Mouse (Mus musculus) hindbrain, embryonic 13.5 days (tissue): Measurements from ENCODE around the gene Izumo4. TPM values are rescaled to one million over a fixed set of nuclear protein-coding genes. Genes with fewer than 3 reads are reported as not detected.

Source experiments
- ATAC-seq: fragments of 200-750 bp; cut with Nextera tagmentation; 2 replicates; pipeline ENCODE4 v1.8.0; 2017; ENCODE audit warnings: moderate TSS enrichment; ENCODE audit not compliant: low FRiP score
- H3K27ac ChIP-seq: fragments of 300-500 bp; sonication (generic); 2 replicates; pipeline ENCODE4 v1.5.1; 2015; ENCODE audit warnings: inconsistent platforms, mild to moderate bottlenecking, moderate library complexity
- H3K27me3 ChIP-seq: fragments of 300-500 bp; sonication (generic); 2 replicates; pipeline ENCODE4 v1.6.1; 2015; ENCODE audit warnings: mild to moderate bottlenecking, inconsistent platforms
- H3K36me3 ChIP-seq: fragments of 300-500 bp; sonication (generic); 2 replicates; pipeline ENCODE4 v1.6.1; 2015; ENCODE audit warnings: mild to moderate bottlenecking, inconsistent platforms
- H3K4me1 ChIP-seq: fragments of 300-500 bp; sonication (generic); replicated peaks from 2 replicates; pipeline ENCODE4 v1.6.1; 2015; ENCODE audit warnings: inconsistent platforms
- H3K4me2 ChIP-seq: fragments of 300-500 bp; sonication (generic); 2 replicates; pipeline ENCODE4 v1.6.1; 2015; ENCODE audit warnings: inconsistent platforms, mild to moderate bottlenecking, moderate library complexity
- H3K4me3 ChIP-seq: fragments of 300-500 bp; sonication (generic); 2 replicates; pipeline ENCODE4 v1.5.1; 2015; ENCODE audit warnings: mild to moderate bottlenecking, inconsistent platforms
- H3K9ac ChIP-seq: fragments of 300-500 bp; sonication (generic); 2 replicates; pipeline ENCODE4 v1.6.1; 2015; ENCODE audit warnings: mild to moderate bottlenecking, inconsistent platforms
- H3K9me3 ChIP-seq: fragments of 300-500 bp; sonication (generic); 2 replicates; pipeline ENCODE4 v1.6.1; 2016; ENCODE audit warnings: inconsistent platforms
- WGBS: fragments of 180-500 bp; shearing (Covaris S2); methylation state at CpG from one replicate; pipeline ENCODE4 v1.1.7; 2015; 5-methylcytosine and 5-hydroxymethylcytosine counted together
- polyA plus RNA-seq: library from polyadenylated mRNA; unstranded; fragments of >200 nt; fragmentation: Nextera tagmentation; extraction: Ambion mirVana; gene quantifications from 2 replicates; pipeline ENCODE4 v1.2.1, GENCODE M21; 2015

The Izumo4 gene
- polyA plus RNA-seq, 1 experiment from 2014 or later, result 36.4 TPM

DNA sequence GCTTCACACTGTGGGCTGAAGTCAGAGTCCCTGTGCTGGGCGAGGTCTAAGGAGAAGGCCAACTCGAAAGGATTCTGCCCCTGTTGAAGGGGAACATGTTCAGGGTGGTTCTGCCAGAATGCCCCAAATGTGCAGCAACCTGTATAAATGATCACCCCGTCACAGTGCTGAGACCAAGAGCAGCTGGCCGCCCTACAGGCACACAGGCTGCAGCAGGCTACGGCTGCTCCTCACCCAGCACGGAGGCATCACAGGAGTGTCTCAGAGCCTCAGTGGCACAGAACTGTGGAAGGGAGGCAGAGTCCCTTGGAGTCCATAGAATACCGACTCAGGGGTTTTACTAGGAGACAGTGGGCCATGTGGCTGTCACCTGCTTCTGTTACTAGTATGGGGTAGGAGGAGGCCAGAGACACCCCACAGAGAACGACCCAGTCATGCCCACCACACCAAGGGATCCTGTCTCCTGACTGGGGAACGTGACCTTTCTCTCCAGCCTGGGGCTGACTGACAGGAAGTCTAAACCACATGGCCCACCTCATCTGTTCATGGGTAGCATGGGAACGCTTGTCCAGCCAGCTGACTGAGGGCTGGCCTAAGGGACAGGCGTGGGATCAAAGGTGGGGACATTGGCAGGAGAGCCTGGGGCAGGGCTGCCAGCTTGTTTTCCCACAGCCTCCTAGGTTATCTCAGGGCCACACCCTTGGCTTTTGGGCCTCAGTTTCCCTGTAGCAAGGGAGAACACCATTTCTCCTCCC lies 29.9 kb upstream of the Izumo4 start:
- Histone ChIP-seq H3K4me3 (no peak overlapping the region), H3K27me3 (no peaks in the 10 kb centered on the region), H3K36me3 (peaks cover 50% of the 10 kb centered on the region), H3K4me1 (peaks cover 60% of the 10 kb centered on the region), H3K4me2 (no peak overlapping the region), H3K9me3 (no peaks in the 10 kb centered on the region), H3K9ac (peak overlapping the region; percentile 99), H3K27ac (no peak overlapping the region)
- no peak for ATAC-seq
- 79% methylated on average over 11 of the region's 11 CpGs for WGBS

DNA sequence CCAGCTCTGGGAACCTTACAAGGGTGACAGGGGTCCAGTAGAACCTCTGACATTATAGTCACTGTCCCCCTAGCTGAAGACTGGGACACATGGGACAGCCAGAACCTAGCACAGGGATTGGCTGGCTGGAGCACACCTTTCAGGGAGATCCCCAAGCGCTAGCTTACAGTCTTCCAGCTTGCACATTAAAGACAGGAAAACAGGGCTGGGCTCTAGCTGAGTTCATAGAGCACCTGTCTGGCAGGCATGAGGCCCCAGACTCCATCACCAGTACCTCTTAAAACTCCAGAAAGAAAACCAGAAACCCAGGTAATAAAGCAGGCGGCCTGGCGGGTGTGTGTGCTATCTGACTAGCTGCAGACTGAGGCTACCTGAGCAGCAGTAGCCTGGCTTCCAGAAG lies 28.3 kb upstream of the Izumo4 start:
- no peak for ATAC-seq
- WGBS, result 92% methylated on average over 3 of the region's 3 CpGs
- peaks cover 34% of the 10 kb centered on the region for H3K36me3 ChIP-seq
- peak overlapping the region; percentile 99 for H3K9ac ChIP-seq
- H3K4me2 ChIP-seq, result peak overlapping the region; percentile 98
- no peaks in the 10 kb centered on the region for H3K27me3 ChIP-seq
- H3K27ac ChIP-seq, result no peak overlapping the region
- H3K9me3 ChIP-seq, result no peaks in the 10 kb centered on the region
- peak overlapping the region; percentile 90 for H3K4me3 ChIP-seq
- peaks cover 76% of the 10 kb centered on the region for H3K4me1 ChIP-seq

DNA sequence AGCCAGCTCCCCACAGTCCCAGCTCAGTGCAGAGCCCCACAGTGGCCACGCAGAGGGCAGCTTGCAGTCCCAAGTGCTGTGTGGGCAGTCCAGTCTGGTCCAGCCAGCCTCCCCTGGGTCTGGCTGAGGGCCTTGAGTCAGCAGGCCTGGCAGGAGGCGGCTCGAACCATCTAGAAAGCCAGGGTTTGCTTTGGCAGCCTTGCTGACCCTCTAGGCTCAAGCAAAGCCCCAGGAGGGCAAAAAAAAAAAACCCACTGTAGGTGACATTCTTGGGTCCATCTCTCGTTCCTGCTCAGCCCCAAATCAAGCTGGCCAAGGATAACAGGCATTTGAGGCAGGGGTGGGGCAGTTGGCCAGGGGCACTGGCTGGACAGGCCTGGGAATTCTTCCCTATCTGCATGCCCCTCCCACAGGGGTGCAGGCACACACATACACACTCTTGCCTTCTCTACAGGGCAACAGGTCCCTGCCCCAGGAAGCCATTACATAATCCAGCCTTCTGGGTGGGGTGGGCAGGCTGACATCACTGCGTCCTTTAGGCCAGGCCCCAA lies 27.7 kb upstream of the Izumo4 start:
- H3K4me1 ChIP-seq, result peaks cover 77% of the 10 kb centered on the region
- H3K4me3 ChIP-seq, result peak overlapping the region; percentile 90
- H3K27ac ChIP-seq, result no peak overlapping the region

GRCm38 (mm10) chr10:80674851-80675404 lies 27.1 kb upstream of the Izumo4 start:
- Histone ChIP-seq H3K9ac (peak overlapping the region; percentile 99), H3K9me3 (no peaks in the 10 kb centered on the region), H3K27ac (peak overlapping the region; percentile 89), H3K4me1 (peaks cover 84% of the 10 kb centered on the region), H3K4me2 (peak overlapping the region; percentile 98), H3K27me3 (no peaks in the 10 kb centered on the region), H3K36me3 (peaks cover 22% of the 10 kb centered on the region), H3K4me3 (peak overlapping the region; percentile 90)
- WGBS, result 19% methylated on average over 6 of the region's 6 CpGs
- ATAC-seq, result no peak

More for the DNA sequence above, 27.7 kb upstream of the Izumo4 start:
- Histone ChIP-seq H3K4me2 (peak overlapping the region; percentile 98), H3K36me3 (peaks cover 29% of the 10 kb centered on the region), H3K9ac (peak overlapping the region; percentile 99), H3K9me3 (no peaks in the 10 kb centered on the region), H3K27me3 (no peaks in the 10 kb centered on the region)
- no peak for ATAC-seq
- WGBS, result 77% methylated on average over 5 of the region's 5 CpGs

DNA sequence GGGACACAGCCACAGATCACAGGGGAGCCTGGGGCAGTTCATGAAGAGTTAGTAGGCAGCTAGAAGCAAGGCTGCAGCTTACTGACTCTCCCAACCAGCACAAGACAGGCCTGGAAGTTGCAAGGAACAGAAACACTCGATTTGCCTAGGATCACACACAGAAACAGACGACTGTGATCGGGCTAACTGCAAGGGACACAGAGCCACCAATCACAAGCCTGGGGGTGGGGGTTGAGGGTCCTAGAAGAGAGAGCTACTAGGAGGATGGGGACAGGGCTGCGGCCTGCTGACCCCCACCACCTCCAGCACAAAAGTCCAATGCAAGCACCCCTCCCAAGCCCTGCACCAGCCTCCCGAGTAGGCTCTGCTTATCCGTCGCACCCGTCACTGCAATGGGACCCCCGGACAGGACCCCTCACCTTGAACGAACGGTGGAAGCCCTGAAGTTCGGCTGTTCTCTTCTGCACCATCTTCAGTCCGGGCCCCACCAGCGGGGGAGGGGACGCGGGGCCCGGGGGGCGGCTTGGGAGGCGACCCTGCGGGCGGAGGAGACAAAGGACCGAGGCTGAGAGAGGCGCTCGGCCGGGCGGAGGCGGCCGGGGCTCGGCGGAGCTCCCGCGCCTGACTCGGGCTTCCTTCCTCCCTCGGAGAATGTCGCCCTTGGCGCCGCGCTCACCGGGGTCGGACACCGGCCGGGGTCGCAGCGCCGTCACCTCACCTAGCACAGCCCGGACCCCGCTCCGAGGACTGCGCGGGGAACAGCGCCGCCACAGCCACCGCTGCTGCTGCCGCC lies 26.4 kb upstream of the Izumo4 start:
- peak; percentile 39 for ATAC-seq
- Histone ChIP-seq H3K4me2 (peak overlapping the region; percentile 98), H3K4me1 (peaks cover 80% of the 10 kb centered on the region), H3K9ac (peak overlapping the region; percentile 99), H3K27ac (peak overlapping the region; percentile 89), H3K27me3 (no peaks in the 10 kb centered on the region), H3K36me3 (peaks cover 15% of the 10 kb centered on the region), H3K9me3 (no peaks in the 10 kb centered on the region), H3K4me3 (peak overlapping the region; percentile 90)
- WGBS, result under 1% methylated on average over 33 of the region's 54 CpGs

DNA sequence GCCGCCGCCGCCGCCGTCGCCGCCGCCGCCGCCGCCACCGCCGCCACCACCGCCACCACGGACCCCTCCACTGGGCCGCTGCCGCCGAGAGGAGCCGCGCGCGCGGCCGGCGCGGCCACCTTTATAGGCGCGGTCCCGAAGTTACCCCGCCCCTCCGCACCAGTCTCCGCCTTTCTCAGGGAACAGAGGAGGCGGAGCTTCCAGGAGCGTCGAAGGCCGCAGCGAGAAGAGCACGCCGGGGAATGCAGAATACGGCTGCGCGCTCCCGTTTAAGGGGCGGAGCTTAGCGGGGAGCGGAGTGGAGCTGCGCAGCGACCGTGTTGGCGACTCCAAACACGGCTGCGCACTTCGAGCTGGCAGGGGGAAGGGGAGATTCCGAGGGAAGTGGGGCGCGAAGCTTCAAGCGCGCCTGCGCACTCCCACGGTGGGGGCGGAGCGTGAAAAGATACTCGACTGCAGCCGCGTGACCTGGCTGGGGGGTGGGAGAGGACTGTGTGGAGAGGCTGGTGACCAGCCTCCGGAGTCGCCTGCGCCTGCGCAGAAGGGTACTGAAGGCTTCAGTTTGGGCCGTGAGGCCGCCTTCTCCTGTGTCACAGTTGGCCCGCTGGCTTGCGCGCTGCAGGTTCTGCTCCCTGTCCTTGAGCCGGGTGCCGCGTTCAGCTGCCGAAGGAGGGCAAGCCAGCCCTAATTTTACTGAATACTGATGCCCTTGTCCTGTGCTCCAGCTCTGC lies 25.6 kb upstream of the Izumo4 start:
- Histone ChIP-seq H3K9me3 (no peaks in the 10 kb centered on the region), H3K27me3 (no peaks in the 10 kb centered on the region), H3K36me3 (peaks cover 8% of the 10 kb centered on the region), H3K4me2 (peak overlapping the region; percentile 98), H3K27ac (peak overlapping the region; percentile 98), H3K4me3 (peak overlapping the region; percentile 90), H3K9ac (peak overlapping the region; percentile 99), H3K4me1 (peaks cover 74% of the 10 kb centered on the region)
- WGBS, result under 1% methylated on average over 50 of the region's 78 CpGs
- peak; percentile 91 for ATAC-seq

DNA sequence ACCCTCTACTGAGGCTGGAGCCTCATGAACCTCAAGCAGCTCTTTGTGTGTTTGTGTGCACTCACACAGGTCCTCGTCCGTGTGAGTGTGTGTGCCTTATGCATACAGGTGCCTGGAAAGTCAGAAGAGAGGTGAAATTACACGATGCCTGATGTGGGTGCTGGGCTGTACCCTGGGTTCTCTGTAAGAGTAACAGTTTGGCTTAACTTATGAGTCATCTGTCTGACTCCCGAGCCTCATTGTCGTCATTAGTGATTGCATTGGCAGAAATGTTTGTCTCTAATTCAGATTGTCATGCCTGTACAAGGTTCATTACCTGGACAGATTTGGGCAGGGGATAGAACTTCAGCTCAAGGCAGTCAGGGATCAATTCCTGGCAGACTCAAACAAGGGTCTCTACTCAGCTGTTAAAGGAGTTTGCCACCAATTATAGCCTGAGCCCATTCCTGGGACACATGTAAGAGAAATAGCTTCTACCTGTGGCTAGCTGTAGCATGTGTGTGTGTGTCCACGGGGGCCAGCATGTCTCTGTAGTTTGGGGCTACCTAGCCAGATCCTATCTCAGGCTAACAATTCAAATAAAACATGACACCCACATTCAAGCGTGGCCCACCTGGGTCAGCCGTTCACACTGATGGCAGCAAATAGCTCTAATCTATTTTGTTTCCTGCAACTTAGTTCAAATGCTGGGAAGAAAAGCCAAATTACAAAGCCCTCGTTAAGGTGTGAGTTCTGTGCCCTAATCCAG lies 24.7 kb upstream of the Izumo4 start:
- no peaks in the 10 kb centered on the region for H3K9me3 ChIP-seq
- peak overlapping the region; percentile 98 for H3K27ac ChIP-seq
- peaks cover 64% of the 10 kb centered on the region for H3K4me1 ChIP-seq
- H3K36me3 ChIP-seq, result no peaks in the 10 kb centered on the region; the same call in 1 of the 2 replicates
- peak overlapping the region; percentile 98 for H3K4me2 ChIP-seq
- peak overlapping the region; percentile 90 for H3K4me3 ChIP-seq
- H3K9ac ChIP-seq, result peak overlapping the region; percentile 80
- H3K27me3 ChIP-seq, result no peaks in the 10 kb centered on the region
- no peak for ATAC-seq
- 50% methylated on average over 9 of the region's 9 CpGs for WGBS

DNA sequence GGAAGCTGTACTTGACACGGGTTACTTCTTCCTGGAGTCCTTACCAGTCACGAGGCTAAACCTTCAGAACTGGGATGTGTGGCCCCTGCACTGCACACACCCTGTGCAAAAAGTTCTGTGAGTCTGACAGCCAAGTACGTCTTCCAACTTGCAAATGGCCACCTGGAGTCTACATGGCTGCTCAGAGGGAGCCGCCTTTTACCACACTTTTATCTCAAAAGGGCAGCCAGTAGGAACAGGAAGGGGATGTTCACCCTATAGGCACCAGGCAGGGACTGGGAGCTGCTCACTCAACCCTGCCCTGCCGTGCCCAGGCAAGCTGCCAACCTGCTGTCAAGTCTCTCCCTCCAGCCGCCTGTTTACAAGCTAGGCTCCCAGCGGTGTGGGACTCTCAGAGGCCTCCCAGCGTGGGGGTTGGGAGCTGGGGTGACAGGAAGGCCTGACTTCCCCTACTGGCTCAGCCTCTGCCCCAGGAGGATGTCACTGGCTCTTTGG lies 24.0 kb upstream of the Izumo4 start, which contains the start of gene Mknk2:
TSS of gene Mknk2 (minus strand) at position 171 of the 495 bp plus-strand sequence.
- peak within 1 kb of the TSS; percentile 80 for H3K9ac ChIP-seq
- ATAC-seq, result no peak
- no peaks in the 10 kb centered on the region for H3K27me3 ChIP-seq
- peaks cover 58% of the 10 kb centered on the region for H3K4me1 ChIP-seq
- no peaks in the 10 kb centered on the region for H3K9me3 ChIP-seq
- peak within 1 kb of the TSS; percentile 90 for H3K4me3 ChIP-seq
- peak within 1 kb of the TSS; percentile 98 for H3K27ac ChIP-seq
- peaks cover 3% of the 10 kb centered on the region for H3K36me3 ChIP-seq
- peak within 1 kb of the TSS; percentile 98 for H3K4me2 ChIP-seq
- WGBS, result 25% methylated on average over 8 of the region's 8 CpGs

DNA sequence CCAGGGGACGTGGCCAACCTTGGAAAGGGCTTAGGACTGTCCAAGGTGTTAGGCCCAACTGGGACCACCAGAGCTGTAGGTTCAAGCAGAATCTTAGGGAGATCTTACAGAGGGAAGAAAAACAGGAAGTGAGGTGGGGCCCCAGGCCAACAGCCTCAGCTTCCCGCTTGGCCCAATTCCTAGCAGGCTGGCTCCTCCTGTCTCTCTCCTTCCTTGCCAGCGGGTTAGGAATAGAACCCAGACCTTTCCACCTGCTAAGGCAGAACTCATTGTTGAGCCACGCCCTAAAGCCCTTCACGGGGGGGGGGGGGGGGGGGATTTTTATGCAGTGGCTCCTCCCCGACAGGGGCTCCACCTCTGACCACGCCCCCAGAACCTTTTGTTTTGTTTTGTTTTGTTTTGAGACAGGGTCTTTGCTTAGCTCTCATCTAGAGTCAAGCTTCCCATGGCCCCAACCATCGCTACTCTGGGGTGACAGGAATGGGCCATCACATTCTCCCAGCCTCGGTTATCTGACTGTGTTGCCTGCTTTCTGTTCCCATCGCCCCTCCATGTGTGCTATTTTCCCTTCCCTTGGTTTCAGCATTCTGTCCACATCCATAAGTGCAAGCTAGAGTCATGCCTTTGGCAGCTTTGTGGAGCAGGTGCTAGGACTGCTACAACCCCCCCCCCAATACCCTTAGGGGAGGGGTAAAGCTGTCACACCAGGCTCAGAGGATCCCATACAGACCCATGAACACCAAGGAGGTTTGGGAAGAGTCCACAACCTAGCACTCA lies 23.2 kb upstream of the Izumo4 start:
- Histone ChIP-seq H3K36me3 (peaks cover 11% of the 10 kb centered on the region), H3K27ac (peak overlapping the region; percentile 98), H3K9ac (peak overlapping the region; percentile 80; the same call in 1 of the 2 replicates), H3K4me3 (no peak overlapping the region), H3K4me2 (peak overlapping the region; percentile 98; the same call in 1 of the 2 replicates), H3K27me3 (no peaks in the 10 kb centered on the region), H3K4me1 (peaks cover 50% of the 10 kb centered on the region), H3K9me3 (no peaks in the 10 kb centered on the region)
- 51% methylated on average over 8 of the region's 10 CpGs for WGBS
- no peak for ATAC-seq

- Histone ChIP-seq H3K4me2 (no peak overlapping the region), H3K36me3 (peaks cover 17% of the 10 kb centered on the region), H3K4me1 (peaks cover 40% of the 10 kb centered on the region), H3K9me3 (no peaks in the 10 kb centered on the region), H3K9ac (0 out of 2 replicates have a peak overlapping the region, but pooled peaks have one; percentile 13), H3K27me3 (no peaks in the 10 kb centered on the region), H3K27ac (peak overlapping the region; percentile 98), H3K4me3 (no peak overlapping the region)
- no peak for ATAC-seq
- WGBS, result 68% methylated on average over 9 of the region's 9 CpGs
These were observed 22.3 kb upstream of the Izumo4 start for GRCm38 (mm10) chr10:80679556-80680259.
